Mouse (Mus musculus) naive thymus-derived CD4-positive, alpha-beta T cell, adult 5 months (primary cell): ENCODE results near the gene Gja4. TPM values are rescaled to one million over a fixed set of nuclear protein-coding genes. Genes with fewer than 3 reads are reported as not detected.

ENCODE experiments used
- polyA plus RNA-seq: library from polyadenylated mRNA; unstranded; fragments of 100-300 nt; shearing (Covaris generic); gene quantifications from one replicate; pipeline ENCODE4 v1.2.1, GENCODE M21; 2017

Gene Gja4
- not detected for polyA plus RNA-seq

DNA sequence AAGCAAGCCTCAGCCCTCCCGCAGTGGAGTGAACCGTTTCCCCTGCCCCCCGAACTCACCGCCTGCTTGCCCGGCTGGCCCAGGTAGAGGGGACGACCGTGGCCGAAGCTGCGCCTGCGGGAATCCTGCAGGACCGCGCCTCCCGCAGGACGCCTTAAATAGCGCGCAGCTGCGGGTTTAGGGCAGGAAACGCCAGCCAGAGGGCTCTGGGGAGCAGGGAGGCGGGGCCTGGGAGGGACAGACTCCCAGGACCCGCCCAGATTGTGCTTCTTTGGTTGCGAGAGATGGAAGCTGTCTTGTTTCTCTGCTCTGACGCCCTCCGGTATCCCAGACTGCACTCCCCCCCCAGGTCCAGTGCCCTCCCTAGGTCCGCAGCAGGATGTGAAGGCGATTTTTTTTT, at the start of gene Gja4:
Gene Gja4, minus strand, starts transcription at position 179 of the 400 bp plus-strand sequence.

DNA sequence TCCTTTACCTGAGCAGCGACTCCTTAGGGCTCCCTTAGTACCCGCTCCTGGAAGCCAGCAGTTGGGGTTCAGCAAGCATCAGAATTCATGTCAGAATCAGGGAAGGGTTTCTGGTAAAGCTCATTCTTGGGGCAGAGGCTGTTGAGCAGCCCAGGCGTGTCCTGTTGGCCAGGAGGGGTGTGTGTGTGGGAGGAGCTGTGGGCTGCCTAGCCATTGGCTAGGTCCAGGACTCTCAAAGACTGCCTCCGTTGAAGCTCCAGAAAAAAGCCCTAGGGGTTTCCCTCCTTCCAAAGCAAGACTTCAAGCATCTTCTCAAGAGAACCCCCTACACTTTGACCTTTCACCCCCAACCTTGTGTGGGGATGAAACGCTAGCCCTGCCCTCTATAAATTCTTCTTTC, 44.2 kb upstream of the Gja4 start, which contains the start of gene Gjb5:
Gene Gjb5, minus strand, starts transcription at position 164 of the 400 bp plus-strand sequence.

DNA sequence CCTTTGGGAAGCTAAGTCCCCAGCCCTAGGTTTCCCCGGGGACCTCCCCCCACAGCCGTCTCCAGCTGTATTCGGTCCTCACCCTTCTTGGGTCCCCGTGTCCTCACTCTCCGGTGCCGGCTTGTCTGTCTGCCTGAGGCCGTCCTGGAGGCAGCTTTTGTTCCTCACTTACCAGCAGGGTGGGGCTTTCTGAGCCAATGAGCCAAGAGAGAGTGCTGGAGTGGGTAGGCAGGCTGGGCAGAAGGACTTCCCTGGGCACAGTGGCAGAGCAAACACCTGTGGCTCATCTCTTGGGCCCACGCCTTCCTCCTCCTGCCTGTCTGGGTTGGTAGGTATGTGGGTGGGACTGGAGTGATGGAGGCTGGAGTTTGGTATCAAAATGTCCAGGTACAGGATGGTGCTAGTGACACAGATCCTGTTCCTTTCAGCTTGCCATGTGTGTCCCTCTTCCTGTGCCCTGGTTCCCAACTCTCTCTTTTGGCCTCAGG, 40.2 kb upstream of the Gja4 start, which contains the start of gene Gjb4:
Gene Gjb4, minus strand, starts transcription at position 131 of the 488 bp plus-strand sequence.

DNA sequence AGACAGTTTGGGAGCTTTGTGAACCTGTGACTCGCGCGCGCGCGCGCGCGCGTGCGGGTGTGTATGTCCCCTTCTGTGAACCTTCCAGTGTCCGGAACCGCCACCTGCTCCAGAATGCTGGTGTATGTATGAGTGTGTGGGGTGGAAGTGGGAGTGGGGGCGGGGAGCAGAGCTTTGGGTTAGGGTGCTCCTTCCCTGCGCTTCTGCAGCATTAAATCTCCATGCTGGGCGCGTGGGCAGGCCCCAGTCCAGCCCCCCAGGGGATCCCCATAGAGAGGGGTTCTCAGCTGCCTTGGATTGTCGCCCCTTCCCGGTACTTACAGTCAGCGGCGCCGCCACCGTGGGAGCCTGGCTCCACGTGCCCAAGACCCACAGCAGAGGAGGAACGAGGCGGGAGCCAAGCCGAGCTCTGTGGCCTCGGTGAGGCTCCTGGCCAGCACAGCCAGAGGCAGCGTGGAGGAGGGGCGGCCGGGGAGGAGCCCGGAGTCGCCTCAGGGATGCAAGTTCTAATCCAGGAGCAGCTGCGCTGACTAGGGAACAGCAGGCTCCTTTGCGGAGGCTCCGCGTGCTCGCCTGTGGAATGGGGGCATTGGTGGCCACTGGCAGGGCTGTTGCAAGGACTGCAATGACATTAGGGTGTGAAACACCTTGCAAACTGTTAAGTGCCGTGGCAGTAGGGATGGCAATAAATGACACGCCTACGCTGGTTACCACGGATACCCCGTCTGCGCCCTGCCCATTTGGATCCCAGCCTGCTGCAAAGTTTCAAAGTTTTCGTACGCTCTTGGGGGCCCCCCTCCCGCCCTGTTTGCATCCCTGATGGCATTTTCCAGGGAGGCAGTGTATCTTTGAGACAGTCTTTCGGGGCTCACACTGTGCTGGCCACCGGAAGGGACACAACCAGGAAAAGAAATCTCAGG, 16.6 kb upstream of the Gja4 start, which contains the start of gene Gjb3:
Gene Gjb3, minus strand, starts transcription at position 664 of the 920 bp plus-strand sequence.

Other genes starting within 250 kb of the Gja4 start
- gene Zmym6, start 236.7 kb downstream of the Gja4 start, polyA plus RNA-seq: 24.0 TPM
- gene Tmem35b, start 190.3 kb downstream of the Gja4 start, polyA plus RNA-seq: 7.1 TPM
- gene Dlgap3, start 144.8 kb downstream of the Gja4 start, polyA plus RNA-seq: not detected
- 21.4 TPM for gene Smim12, start 70.3 kb downstream of the Gja4 start, polyA plus RNA-seq
- gene Gjb3, start 16.8 kb upstream of the Gja4 start, polyA plus RNA-seq: not detected
- not detected for gene Gjb4, start 40.0 kb upstream of the Gja4 start, polyA plus RNA-seq
- gene Gjb5, start 44.1 kb upstream of the Gja4 start, polyA plus RNA-seq: not detected